Mouse (Mus musculus) midbrain, postnatal 0 days (tissue): ENCODE data around the gene Lef1. TPM values are rescaled to one million over a fixed set of nuclear protein-coding genes. Genes with fewer than 3 reads are reported as not detected.

ENCODE experiments used
- ATAC-seq: fragments of 200-750 bp; cut with Nextera tagmentation; 2 replicates; pipeline ENCODE4 v1.8.0; 2017; ENCODE audit warnings: moderate number of reproducible peaks, mild to moderate bottlenecking, moderate TSS enrichment, moderate library complexity; ENCODE audit not compliant: low FRiP score
- DNase-seq: peaks from one replicate; pipeline ENCODE4 v3.0.0-alpha.2; 2015; ENCODE audit warnings: low spot score
- H3K27ac ChIP-seq: fragments of 300-500 bp; sonication (generic); 2 replicates; pipeline ENCODE4 v1.5.1; 2014; ENCODE audit warnings: low read depth, mild to moderate bottlenecking, low read length, mixed read lengths
- H3K27me3 ChIP-seq: fragments of 300-500 bp; sonication (generic); 2 replicates; pipeline ENCODE4 v1.6.1; 2014; ENCODE audit warnings: low read length, control low read depth, mixed read lengths; ENCODE audit not compliant: insufficient read depth
- H3K36me3 ChIP-seq: fragments of 300-500 bp; sonication (generic); 2 replicates; pipeline ENCODE4 v1.6.1; 2014; ENCODE audit warnings: low read length, control low read depth, mixed read lengths; ENCODE audit not compliant: insufficient read depth
- H3K4me1 ChIP-seq: fragments of 300-500 bp; sonication (generic); 2 replicates; pipeline ENCODE4 v1.6.1; 2014; ENCODE audit warnings: mild to moderate bottlenecking, control low read depth, antibody characterized with exemption, low read length, mixed read lengths; ENCODE audit not compliant: insufficient read depth
- H3K4me2 ChIP-seq: fragments of 300-500 bp; sonication (generic); 2 replicates; pipeline ENCODE4 v1.6.1; 2014; ENCODE audit warnings: low read depth, mild to moderate bottlenecking, low read length, mixed read lengths; ENCODE audit not compliant: poor library complexity, severe bottlenecking
- H3K4me3 ChIP-seq: fragments of 300-500 bp; sonication (generic); 2 replicates; pipeline ENCODE4 v1.5.1; 2014; ENCODE audit warnings: low read depth, mild to moderate bottlenecking, low read length, moderate library complexity
- H3K9ac ChIP-seq: fragments of 300-500 bp; sonication (generic); replicated peaks from 2 replicates; pipeline ENCODE4 v1.6.1; 2014; ENCODE audit warnings: mild to moderate bottlenecking, low read length, moderate library complexity, mixed read lengths; ENCODE audit not compliant: poor library complexity, severe bottlenecking
- H3K9me3 ChIP-seq: fragments of 300-500 bp; sonication (generic); 2 replicates; pipeline ENCODE4 v1.6.1; 2016; ENCODE audit warnings: low read length, control low read depth
- CTCF ChIP-seq: IDR thresholded peaks from 2 replicates; pipeline ENCODE4 v1.5.1; 2016; ENCODE audit warnings: antibody characterized with exemption, mild to moderate bottlenecking
- WGBS: fragments of 180-500 bp; shearing (Covaris S2); extraction: QIAGEN DNeasy Blood & Tissue Kit; methylation state at CpG from one replicate; pipeline ENCODE4 v1.1.7; 2014; 5-methylcytosine and 5-hydroxymethylcytosine counted together
- polyA plus RNA-seq: library from polyadenylated mRNA; unstranded; fragments of >200 nt; fragmentation: Nextera tagmentation; extraction: Ambion mirVana; gene quantifications from 2 replicates; pipeline ENCODE4 v1.2.1, GENCODE M21; 2015
- total RNA-seq: library from RNA; depleted of rRNA; stranded (reverse); fragments of >200 nt; gene quantifications from 2 replicates; pipeline ENCODE4 v1.2.3, GENCODE M21; 2014

Gene Lef1
- total and polyA plus RNA-seq, 2 experiments from 2014 or later: 42.0 to 50.4 TPM

GRCm38 (mm10) chr3:131153896-131154295 is 43.6 kb downstream of the Lef1 start:
- WGBS: 89% methylated on average over 4 of the region's 4 CpGs
- H3K4me1 ChIP-seq: peaks cover 8% of the 10 kb centered on the region; the same call in 1 of the 2 replicates
- no peak overlapping the region for H3K9ac ChIP-seq
- H3K36me3 ChIP-seq: no peaks in the 10 kb centered on the region
- no peak overlapping the region for H3K4me3 ChIP-seq
- no peak overlapping the region for H3K27ac ChIP-seq
- H3K27me3 ChIP-seq: no peaks in the 10 kb centered on the region
- DNase-seq (no peak), ATAC-seq (no peak)
- H3K9me3 ChIP-seq: no peaks in the 10 kb centered on the region
- H3K4me2 ChIP-seq: no peak overlapping the region
- TF ChIP-seq CTCF: no peak

GRCm38 (mm10) chr3:131154576-131154975 is 44.3 kb downstream of the Lef1 start:
- no peak overlapping the region for H3K4me2 ChIP-seq
- H3K27me3 ChIP-seq: no peaks in the 10 kb centered on the region
- peaks cover 8% of the 10 kb centered on the region; the same call in 1 of the 2 replicates for H3K4me1 ChIP-seq
- DNase-seq: peak; percentile 31
- ATAC-seq: no peak
- H3K27ac ChIP-seq: no peak overlapping the region
- H3K9ac ChIP-seq: no peak overlapping the region
- H3K36me3 ChIP-seq: no peaks in the 10 kb centered on the region
- TF ChIP-seq CTCF: no peak
- H3K4me3 ChIP-seq: no peak overlapping the region
- 83% methylated on average over 9 of the region's 9 CpGs for WGBS
- H3K9me3 ChIP-seq: no peaks in the 10 kb centered on the region

GRCm38 (mm10) chr3:131155066-131155465 is 44.8 kb downstream of the Lef1 start:
- no peak overlapping the region for H3K9ac ChIP-seq
- no peak overlapping the region for H3K4me2 ChIP-seq
- H3K27ac ChIP-seq: no peak overlapping the region
- DNase-seq: no peak
- H3K4me1 ChIP-seq: peaks cover 8% of the 10 kb centered on the region; the same call in 1 of the 2 replicates
- H3K36me3 ChIP-seq: no peaks in the 10 kb centered on the region
- no peak for TF ChIP-seq CTCF
- WGBS: 82% methylated on average over 7 of the region's 7 CpGs
- ATAC-seq: no peak
- no peaks in the 10 kb centered on the region for H3K27me3 ChIP-seq
- H3K9me3 ChIP-seq: no peaks in the 10 kb centered on the region
- no peak overlapping the region for H3K4me3 ChIP-seq

GRCm38 (mm10) chr3:131155657-131156056 is 45.4 kb downstream of the Lef1 start:
- Histone ChIP-seq H3K9me3 (no peaks in the 10 kb centered on the region), H3K4me2 (no peak overlapping the region), H3K27ac (no peak overlapping the region), H3K4me3 (no peak overlapping the region), H3K4me1 (peaks cover 11% of the 10 kb centered on the region; the same call in 1 of the 2 replicates), H3K36me3 (no peaks in the 10 kb centered on the region), H3K27me3 (no peaks in the 10 kb centered on the region), H3K9ac (no peak overlapping the region)
- DNase-seq: no peak
- no peak for ATAC-seq
- no peak for TF ChIP-seq CTCF
- 34% methylated on average over 3 of the region's 3 CpGs for WGBS

DNA sequence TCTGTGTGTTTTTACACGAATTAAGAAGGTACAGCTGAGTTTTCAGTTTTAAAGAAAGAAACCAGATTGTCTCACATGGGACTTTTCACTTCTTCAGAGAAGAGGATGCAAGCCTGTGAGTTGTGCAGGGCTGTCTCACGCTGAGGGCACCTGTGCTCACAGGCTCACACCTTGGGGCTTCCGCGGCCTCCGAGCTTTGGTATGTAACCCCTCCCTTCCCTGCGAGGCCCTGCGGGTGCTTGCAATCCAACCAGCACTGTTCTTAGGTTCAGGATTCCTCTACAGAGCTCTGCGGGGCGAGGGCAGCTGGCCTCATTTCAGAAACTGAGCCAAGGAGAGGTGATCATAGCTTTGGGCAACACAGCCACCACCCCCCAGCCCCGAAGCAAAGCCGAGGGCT is 46.1 kb downstream of the Lef1 start:
- Histone ChIP-seq H3K9ac (no peak overlapping the region), H3K4me3 (no peak overlapping the region), H3K27ac (no peak overlapping the region), H3K36me3 (no peaks in the 10 kb centered on the region), H3K27me3 (no peaks in the 10 kb centered on the region), H3K4me1 (peaks cover 14% of the 10 kb centered on the region; the same call in 1 of the 2 replicates), H3K9me3 (no peaks in the 10 kb centered on the region), H3K4me2 (no peak overlapping the region)
- no peak for TF ChIP-seq CTCF
- DNase-seq (no peak), ATAC-seq (no peak)
- WGBS: 33% methylated on average over 11 of the region's 11 CpGs

DNA sequence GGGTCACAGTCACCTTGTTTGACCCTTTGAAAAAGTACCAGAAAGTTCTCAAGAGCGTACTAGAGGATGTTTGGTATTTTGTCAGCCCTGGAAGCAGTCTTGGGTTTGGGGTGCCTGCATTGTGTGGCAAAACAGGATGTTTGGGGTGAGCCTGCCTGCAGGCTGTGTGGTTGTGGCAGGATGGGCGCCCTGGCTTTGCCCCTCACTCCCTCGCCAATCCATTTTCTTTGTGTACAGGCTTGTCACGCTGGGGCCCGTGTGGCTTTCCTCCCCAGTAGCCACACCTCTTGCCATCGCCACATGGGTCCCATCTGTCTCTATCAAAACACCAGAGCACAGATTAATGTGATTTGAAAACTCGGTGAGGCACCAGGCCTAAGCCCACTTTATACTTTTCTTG is 47.2 kb downstream of the Lef1 start:
- Histone ChIP-seq H3K4me3 (no peak overlapping the region), H3K9me3 (no peaks in the 10 kb centered on the region), H3K4me2 (no peak overlapping the region), H3K4me1 (peaks cover 14% of the 10 kb centered on the region; the same call in 1 of the 2 replicates), H3K36me3 (no peaks in the 10 kb centered on the region), H3K27me3 (no peaks in the 10 kb centered on the region), H3K9ac (no peak overlapping the region), H3K27ac (no peak overlapping the region)
- no peak for DNase-seq
- WGBS: 47% methylated on average over 7 of the region's 7 CpGs
- ATAC-seq: no peak
- TF ChIP-seq CTCF: no peak
